Mouse (Mus musculus) olfactory bulb, adult 2 months (tissue): Measurements from ENCODE around the gene Sned1. TPM values are rescaled to one million over a fixed set of nuclear protein-coding genes. Genes with fewer than 3 reads are reported as not detected.

Experiments
- H3K27ac ChIP-seq: fragments of 200-500 bp; 2 replicates; pipeline ENCODE4 v1.5.1; 2012; ENCODE audit warnings: low read depth, low read length; ENCODE audit not compliant: insufficient read depth
- H3K4me1 ChIP-seq: fragments of 200-500 bp; 2 replicates; pipeline ENCODE4 v1.6.1; 2012; ENCODE audit warnings: low read length; ENCODE audit not compliant: control insufficient read depth, insufficient read depth
- H3K4me3 ChIP-seq: fragments of 200-500 bp; 2 replicates; pipeline ENCODE4 v1.5.1; 2012; ENCODE audit warnings: mild to moderate bottlenecking, low read depth, low read length, moderate library complexity; ENCODE audit not compliant: insufficient read depth
- CTCF ChIP-seq: fragments of 200-500 bp; IDR thresholded peaks from 2 replicates; pipeline ENCODE4 v1.5.1; 2012; ENCODE audit warnings: low read depth, mild to moderate bottlenecking, low read length, moderate library complexity; ENCODE audit not compliant: insufficient read depth
- POLR2A ChIP-seq: fragments of 200-500 bp; IDR thresholded peaks from 2 replicates; pipeline ENCODE4 v1.6.1; 2012; ENCODE audit warnings: mild to moderate bottlenecking, low read depth, low read length, moderate library complexity; ENCODE audit not compliant: insufficient read depth
- whole genome bisulfite sequencing: fragments of 180-500 bp; shearing (Covaris S2); methylation state at CpG from one replicate; pipeline ENCODE4 v1.1.7; 2018; 5-methylcytosine and 5-hydroxymethylcytosine counted together
- polyA plus RNA-seq: library from polyadenylated mRNA; stranded (reverse); fragments of >200 nt; gene quantifications from 2 replicates; pipeline ENCODE4 v1.2.4, GENCODE M21; 2012; ENCODE audit warnings: low replicate concordance; ENCODE audit not compliant: missing spikeins, insufficient read depth, insufficient read length

The Sned1 gene
- polyA plus RNA-seq, 1 experiment, result not detected

DNA sequence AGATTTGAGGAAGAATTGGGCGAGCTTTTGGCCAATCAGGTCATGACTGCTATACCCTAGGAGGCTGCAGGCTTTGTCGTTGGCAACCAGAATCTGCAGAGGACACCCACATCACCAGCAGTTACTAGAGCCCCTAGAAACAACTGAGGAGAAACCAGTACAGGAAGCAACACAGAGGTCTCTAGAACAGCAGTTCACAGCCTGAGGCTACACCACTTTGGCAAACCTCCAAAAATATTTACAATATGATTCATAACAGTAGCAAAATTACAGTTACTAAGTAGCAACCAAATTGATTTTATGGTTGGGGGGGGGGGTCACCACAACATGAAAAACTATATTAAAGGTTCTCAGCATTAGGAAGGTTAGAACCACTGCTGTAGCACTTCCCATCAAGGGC is 99.0 kb downstream of the Sned1 start:
- TF ChIP-seq CTCF, result no peak
- TF ChIP-seq POLR2A, result no peak
- H3K4me1 ChIP-seq, result no peaks in the 10 kb centered on the region
- WGBS, result 79% methylated on average over 2 of the region's 2 CpGs
- H3K4me3 ChIP-seq, result no peak overlapping the region
- no peak overlapping the region for H3K27ac ChIP-seq

DNA sequence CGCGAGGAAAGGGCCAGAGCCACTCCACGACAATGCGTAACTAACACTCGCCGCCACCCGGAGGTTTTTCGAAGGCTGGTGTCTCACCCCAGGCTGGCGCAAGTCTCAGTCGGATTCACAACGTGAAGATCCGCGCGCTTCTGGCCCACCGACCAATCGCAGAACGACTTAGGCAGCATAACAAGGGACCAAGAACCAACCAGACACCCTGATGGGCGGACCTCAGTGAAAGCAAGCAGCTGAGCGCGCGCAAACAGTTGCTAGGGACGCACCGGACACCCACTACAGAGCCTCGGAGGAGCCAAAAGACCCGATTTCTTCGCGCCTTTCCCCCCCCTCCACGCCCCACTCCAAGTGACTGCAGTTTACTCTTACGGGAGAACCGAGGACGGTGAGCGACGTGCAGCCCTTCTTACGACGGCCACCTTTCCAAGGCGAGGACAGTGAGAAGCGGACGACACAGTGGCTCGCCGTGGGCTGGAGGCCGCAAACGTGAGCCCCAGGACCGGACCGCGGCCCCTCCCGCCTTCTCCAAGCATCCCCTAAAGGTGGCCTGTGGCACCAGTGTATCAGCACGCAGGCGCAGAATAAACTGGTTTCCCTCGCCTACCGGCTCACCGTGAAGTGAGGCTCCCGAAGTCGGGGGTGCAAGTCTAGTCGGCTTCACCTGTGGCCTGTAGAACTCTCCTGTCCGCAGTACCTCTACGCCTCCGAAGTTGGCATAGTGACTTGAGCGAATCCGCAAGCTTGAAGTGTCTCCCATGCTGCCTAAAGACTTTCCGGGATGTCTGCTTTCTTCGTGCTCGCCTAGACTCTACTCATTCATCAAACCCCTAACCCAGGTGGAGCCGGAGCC is 107.2 kb downstream of the Sned1 start, which contains the start of the genes Ppp1r7 and Pask:
Gene Ppp1r7 (plus strand): TSS at position 207 of the 856 bp plus-strand sequence.
Gene Pask (minus strand): TSS at position 835 of the 856 bp plus-strand sequence.
- no peak for TF ChIP-seq CTCF
- TF ChIP-seq POLR2A, result no peak
- Histone ChIP-seq H3K27ac (0 out of 2 replicates have a peak within 1 kb of the TSS, but pooled peaks have one; percentile 8), H3K4me3 (peak within 1 kb of the TSS; percentile 91), H3K4me1 (peaks cover 6% of the 10 kb centered on the region)
- under 1% methylated on average over 63 of the region's 63 CpGs for WGBS

DNA sequence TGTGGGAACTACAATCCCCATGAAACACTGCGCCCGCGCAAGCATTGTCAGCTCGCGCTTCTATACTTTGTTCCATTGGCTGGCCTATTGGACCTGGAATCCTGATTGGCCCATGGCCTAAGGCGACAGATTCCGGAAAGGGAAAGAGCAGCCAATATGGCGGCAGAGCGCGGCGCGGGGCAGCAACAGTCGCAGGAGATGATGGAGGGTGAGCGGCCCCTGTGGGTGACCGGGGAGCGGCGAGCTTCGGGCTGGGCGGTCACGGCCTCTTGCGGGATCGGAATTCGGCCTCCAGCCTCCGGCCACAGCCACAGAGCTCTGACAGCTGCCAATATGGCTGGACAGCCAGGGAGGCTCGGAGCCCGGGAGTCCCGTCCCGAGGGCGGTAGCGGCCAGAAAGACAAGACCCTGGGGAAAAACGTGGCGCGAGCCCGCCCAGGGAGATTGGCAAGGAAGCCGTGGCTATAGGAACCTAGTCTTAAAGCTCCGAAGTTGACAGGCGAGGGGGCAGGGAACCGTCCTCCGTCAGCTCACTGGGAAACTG is 107.9 kb downstream of the Sned1 start:
- TF ChIP-seq CTCF (peak; percentile 52; the same call in 1 of the 2 replicates), POLR2A (peak; percentile 37; the same call in 1 of the 2 replicates)
- WGBS, result under 1% methylated on average over 39 of the region's 39 CpGs
- 0 out of 2 replicates have a peak overlapping the region, but pooled peaks have one; percentile 8 for H3K27ac ChIP-seq

DNA sequence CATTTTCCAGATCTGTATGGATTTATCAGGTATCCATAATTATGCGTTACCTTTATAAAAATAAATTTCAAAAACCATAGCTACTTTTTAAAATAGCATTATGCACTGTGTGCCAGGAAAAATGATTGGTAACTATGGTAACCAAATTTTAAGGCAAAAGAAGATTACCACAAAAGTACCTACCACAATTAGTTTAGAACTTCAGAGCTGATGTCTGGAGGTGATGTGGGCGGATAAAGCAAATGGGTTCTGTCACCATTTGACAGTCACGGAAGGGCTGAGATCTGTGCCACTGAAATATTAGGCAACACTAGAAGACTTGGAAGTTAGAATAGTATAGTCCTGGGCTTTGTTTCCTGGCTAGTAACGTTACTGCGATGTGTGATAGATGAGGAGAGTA is 111.5 kb downstream of the Sned1 start:
- WGBS, result 88% methylated on average over 5 of the region's 5 CpGs
- Histone ChIP-seq H3K27ac (no peak overlapping the region), H3K4me3 (no peak overlapping the region), H3K4me1 (peaks cover 6% of the 10 kb centered on the region)
- TF ChIP-seq CTCF (no peak), POLR2A (no peak)

More for the DNA sequence above, 107.9 kb downstream of the Sned1 start:
- H3K4me1 ChIP-seq, result peaks cover 6% of the 10 kb centered on the region
- H3K4me3 ChIP-seq, result peak overlapping the region; percentile 91

DNA sequence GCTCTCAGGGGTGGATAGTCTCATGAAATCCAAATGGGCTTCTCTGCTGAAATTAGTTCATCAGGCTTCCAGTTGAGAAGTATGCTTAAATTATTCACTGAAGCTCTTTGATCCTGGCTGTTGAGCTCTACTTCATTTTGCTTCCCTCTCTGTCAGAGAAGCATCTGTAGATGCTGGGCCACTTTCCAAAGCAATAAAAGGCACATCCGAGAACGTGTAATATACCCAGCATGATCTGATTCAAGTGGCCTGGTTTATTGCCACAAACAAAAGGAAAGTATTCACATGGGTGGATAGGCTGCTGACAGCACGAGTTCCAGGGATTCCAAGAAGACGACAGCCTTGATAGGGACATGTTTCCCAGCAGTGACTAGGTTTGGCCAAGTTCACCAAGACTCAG is 114.1 kb downstream of the Sned1 start:
- H3K4me3 ChIP-seq, result no peak overlapping the region
- H3K27ac ChIP-seq, result no peak overlapping the region
- H3K4me1 ChIP-seq, result no peaks in the 10 kb centered on the region
- TF ChIP-seq POLR2A (no peak), CTCF (no peak)
- WGBS, result 34% methylated on average over 4 of the region's 4 CpGs

Other genes with a start within 250 kb of the Sned1 start
- gene Aqp12, start 229.5 kb upstream of the Sned1 start, polyA plus RNA-seq, result not detected in 2 replicates
- 456 and 729 TPM in 2 replicates for gene Kif1a, start 133.9 kb upstream of the Sned1 start, polyA plus RNA-seq
- gene Agxt, start 100.6 kb upstream of the Sned1 start, polyA plus RNA-seq, result not detected in 2 replicates
- gene 2310007B03Rik, start 74.9 kb upstream of the Sned1 start, polyA plus RNA-seq, result not detected in 2 replicates
- gene Crocc2, start 67.1 kb upstream of the Sned1 start, polyA plus RNA-seq, result not detected in 2 replicates
- gene Mterf4, start 70.1 kb downstream of the Sned1 start, polyA plus RNA-seq, result not detected in 2 replicates
- not detected in 2 replicates for gene Ppp1r7, start 107.0 kb downstream of the Sned1 start, polyA plus RNA-seq
- not detected in 2 replicates for gene Pask, start 107.6 kb downstream of the Sned1 start, polyA plus RNA-seq
- gene Ano7, start 138.1 kb downstream of the Sned1 start, polyA plus RNA-seq, result not detected in 2 replicates
- gene Hdlbp, start 243.0 kb downstream of the Sned1 start, polyA plus RNA-seq, result 122 TPM in 1 of 2 replicates, not detected in the other